Mouse (Mus musculus) inflammation-experienced regulatory T-cells, adult 6 months (primary cell): ENCODE results near the gene Foxg1. TPM values are rescaled to one million over a fixed set of nuclear protein-coding genes. Genes with fewer than 3 reads are reported as not detected.

Experiments used
- ATAC-seq: one replicate; pipeline ENCODE4 v1.8.0; 2017
- polyA plus RNA-seq, 3 experiments: library from polyadenylated mRNA; unstranded; fragments of 100-300 nt; shearing (Covaris generic); gene quantifications; one replicate each; pipeline ENCODE4 v1.2.1; 2017

The Foxg1 gene
- polyA plus RNA-seq, result not detected

DNA sequence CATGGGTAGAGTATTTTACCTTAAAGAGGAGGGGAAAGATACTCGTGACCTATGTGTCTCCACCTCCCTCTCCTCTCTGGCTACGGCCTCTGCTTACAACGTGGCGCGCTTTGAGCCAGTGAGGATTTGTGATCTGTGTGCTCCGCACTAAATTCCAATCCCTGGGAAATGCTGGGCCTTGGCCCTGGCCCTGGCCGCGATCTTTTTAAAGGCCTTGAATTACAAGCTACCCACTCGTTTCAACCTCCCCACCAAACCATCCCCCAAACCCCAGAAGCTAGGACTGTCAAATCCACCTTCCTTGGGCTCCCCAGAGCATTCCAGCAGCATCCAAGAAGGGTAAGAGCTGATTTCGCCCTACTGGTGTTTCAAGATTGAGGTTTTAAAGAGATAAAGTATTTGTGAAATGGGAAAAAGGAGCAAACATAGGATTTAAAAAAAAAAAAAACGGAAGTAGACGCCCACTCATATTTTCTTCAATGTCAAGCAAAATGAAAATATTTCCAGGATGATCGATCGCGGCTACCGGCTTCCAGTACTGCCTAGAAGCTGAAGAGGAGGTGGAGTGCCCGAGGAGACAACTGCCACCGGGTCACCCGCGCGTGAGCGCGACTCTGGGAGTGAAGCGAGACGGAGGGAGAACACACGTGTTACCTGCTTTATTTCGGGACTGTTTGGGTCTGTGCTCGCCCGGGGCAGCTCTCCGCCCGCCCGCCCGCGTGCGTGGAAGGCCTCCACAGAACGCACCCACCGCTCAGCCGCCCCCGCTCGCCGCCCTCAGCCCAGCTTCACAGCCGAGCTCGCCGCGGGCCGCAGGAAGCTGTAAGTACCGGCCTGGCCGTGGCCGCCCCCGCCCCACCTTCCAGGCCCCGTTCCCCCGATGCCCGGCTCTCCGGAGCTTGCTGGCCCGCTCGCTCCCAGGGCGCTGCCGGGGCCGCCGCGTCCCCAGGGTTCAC lies at the start of gene Foxg1:
Gene Foxg1 (plus strand): TSS at position 96 of the 956 bp plus-strand sequence.
- no peak for ATAC-seq

DNA sequence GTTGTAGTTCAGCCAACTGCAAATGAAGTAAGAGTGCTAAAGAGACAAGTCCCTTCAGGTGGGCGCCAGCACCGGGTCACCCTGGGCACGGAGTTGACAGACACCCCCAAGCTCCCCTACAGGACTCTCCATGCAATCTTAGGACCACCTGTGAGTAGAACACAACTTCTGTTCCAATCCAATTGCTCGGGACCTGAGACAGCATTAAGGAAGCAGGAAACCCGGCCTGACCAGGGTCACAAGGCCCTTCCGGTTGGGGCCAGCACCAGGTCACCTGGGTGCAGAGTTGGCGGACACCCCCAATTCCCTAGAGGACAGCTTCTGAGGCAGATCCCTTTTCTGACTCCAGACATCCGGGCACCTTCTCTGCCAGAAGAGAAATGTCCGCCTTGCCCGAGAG lies 32.8 kb upstream of the Foxg1 start:
- ATAC-seq, result no peak

DNA sequence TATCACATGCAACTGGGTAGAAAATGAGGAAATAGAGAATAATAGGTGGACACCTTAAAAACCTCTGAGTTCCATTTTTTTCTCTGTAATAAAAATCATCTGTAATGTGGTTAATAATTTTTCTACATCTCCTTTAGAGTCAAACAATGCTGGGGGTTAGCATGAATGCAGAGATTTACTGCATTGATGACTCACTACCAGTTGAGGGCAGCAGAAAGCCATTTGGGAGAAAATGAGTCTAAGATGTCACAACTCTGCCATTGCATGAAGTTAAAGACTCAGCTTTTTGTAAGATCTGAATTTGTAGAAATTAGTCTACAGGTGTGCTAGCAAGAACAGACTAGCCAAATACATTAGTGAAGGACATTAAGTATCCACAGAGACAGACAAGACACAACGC lies 13.5 kb upstream of the Foxg1 start:
- no peak for ATAC-seq

DNA sequence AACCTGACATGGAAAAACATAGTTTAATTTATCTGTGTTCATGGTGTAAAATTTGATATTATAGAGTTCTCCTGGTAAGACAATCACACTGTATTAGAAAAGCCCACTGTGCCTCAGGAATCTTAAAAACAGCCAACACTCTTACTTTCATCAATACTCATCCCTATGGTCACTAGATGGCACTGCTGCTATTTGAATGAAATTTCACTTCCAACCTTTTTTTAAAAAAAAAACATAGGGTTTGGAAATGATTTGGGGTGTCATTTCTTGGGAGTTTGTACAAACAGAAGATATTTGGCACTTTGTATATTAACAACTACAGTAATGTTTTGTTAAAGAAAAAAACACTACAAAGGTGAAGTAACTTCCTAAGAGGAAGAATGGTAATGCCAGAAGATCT lies 10.3 kb upstream of the Foxg1 start:
- ATAC-seq, result no peak

DNA sequence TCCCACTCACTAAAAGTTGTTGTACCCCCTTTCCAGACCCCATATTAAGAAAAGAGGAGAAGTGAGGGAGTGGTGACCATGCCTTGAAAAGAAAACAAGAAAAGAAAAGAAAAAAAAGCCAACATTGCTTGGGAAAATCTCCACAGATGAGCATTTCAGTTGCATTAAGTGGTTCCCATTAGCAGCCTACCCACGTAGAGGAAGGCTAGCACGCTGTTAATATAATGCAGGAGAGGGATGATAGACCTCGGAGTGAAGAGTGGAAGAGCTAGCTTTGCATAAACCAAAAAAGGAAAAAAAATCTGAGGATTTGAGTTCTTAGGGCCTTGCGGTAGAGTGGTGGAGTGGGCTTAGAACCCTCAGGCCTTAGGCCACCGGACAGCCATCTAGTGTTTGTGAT lies 9.3 kb upstream of the Foxg1 start:
- no peak for ATAC-seq

DNA sequence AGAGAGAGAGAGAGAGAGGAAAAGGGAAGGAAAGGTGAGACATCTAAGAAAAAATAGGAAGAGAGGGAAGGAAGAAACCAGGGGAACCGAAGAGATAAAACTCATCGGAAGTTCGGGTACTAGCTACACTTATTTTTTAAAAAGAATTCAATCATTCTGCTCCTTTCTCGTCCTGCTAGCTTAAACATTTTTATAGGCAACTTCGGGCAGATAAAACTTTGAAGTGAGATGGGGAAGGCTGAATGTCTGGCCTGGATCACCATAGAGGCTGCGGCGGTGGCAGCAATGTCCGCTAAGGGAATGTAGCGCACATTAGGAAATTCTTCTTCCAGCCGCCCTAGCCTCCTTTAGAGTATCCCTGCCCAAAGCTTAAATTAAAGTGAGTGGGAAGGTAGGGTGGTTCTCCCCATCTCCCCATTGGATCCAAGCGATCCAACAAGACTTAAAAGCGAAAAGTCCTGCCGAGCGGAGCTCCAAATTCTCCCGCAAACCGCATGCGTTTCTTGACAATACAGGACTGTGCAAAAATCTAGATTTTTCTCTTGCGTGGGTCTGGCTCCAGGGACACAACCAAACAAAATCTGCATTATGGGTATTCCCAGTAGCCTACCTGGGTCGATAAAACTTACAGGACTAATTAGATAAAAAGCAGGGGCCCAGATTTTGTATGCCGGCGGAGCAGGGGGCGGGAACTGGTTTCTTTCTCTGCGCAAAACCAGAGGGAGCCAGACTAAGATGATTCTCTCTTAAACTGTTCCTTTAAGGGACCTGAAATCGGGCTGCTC lies 8.4 kb upstream of the Foxg1 start:
- ATAC-seq, result no peak

DNA sequence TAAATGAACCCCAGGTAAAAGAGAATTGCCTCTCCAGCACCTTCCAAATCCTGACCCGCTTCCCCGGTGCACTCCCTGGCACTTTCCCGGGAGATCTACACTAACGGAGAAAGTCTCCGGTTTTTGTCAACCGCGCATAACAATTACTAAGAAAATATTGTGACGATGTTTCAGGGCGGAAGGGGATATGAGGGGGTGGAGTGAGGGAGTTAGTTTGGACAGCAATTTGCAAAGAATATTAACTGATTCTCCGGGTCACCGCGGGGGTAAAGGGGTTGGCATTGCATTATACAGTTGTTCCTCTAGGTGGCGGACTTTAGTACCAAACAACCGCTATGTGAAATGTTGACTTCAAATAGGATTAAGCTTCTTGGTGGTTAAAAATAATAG lies 7.9 kb upstream of the Foxg1 start:
- ATAC-seq, result no peak

DNA sequence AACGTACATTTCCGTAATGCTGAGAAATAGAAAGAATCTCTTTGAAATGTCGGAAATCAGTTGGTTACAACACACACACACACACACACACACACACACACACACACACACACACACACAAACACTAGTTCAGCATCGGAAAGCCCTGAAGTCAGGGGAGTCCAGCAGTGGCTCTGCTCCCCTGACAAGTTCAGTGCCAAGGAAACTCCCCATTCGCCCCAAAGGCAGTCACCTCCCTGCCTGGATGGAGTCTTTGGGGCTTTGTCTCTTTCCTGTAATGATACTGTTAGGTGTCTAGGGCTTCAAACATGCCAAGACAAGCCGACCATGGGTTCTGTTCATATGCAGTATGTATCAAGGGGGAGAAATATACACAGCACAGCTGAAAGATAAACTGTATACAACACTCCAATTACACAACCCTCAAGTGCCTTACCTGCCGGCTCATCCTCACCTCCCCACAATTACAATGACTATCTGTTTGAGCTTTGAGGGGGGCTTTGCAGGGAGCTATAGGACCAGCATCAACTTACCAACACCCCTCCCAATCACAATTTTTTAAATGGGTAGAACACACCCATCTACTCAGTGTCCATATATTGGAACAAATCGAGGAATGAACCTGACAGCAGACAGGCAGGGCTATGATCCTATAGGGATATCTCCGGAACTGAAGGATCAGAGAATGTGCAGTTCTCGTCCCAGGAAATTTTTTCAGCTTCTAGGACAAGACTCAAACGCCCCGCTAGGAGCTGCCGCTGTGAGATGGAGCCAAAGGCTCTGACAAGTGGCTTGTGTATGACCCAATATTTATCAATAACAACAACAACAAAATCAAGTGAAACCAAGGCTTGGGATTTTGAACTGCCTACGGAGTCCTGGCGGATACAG lies 6.8 kb upstream of the Foxg1 start:
- no peak for ATAC-seq

DNA sequence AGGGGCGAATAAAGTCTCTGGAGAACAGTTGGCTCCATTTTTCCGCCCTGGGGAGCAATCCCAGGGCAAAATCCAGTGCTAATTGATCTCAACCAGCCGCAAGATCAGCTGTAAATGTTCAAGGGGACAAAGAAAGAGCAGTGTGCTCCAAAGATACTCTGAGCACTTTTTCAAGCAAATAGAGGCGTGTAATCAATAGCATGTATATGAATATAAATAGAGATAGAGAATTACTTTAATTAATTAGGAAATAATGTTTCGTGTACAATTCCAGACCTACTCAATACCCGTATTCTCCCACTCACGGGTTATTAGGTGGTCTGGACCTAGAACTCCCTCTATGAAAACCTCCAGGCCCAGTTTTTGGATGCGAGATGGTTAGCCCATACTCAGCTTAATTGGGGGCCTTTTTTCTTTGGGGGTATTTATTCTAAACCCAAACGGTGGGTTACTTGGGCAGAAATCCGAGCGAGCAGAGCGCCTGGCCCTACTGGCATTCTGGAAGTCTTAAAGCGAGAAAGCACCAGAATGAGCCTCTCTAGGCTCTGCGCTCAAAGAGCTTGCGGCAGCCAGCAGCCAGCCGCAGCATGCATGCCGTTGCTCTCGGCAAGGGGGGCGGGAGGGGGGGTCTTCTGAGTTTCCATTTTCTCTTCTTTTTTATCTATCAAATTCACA lies 6.0 kb upstream of the Foxg1 start:
- no peak for ATAC-seq

DNA sequence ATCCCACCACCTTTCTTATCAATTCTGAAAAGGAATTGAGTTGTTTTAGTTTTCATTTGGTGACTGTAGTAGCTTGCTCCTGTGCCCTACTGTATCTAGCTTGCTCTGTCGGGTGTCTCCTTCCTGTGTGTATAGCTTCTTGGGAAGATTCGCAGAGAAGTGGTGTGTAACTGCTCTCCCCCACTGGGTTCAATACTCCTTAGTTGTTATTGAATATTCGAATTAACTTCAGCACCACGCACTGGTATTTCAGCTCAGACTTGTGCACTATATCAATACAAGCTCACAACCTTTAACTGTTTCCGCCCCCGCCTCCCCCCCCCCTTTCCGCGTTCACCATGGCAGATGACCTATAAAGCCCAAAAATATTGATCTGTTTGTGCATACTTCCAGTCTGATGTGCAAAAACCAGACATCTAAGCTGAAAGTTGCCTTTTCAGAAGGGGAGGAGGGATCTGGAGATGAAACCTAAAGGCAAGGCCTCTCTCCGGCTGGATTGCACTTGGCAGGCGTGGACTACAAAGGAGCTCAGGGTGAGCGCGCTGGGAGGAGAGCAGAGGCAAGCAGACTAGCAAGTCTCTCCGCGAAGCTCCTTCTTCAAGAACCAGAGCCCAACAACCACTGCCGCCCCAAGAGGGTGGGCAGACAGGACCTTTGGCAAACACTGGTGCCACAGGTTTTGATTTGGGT lies 5.0 kb upstream of the Foxg1 start:
- ATAC-seq, result no peak

DNA sequence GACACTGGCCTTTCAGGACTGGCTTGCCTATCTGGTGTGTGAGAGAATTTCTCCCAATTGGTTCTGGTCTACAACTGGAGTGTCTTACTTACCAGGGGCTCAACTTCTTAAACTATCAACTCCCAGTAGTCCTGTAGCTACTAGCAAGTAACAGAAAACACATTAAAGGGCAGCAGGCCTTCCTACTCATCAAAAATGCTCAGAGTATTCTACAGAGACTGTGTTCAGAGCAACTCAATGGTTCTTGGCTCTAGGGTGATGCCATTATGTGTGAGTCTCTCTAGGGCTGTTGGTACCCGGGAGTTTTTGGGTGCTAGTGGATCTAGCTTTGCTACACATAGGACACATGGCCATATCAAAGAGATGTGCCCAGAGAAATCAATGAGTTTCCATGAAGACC lies 3.5 kb upstream of the Foxg1 start:
- no peak for ATAC-seq

DNA sequence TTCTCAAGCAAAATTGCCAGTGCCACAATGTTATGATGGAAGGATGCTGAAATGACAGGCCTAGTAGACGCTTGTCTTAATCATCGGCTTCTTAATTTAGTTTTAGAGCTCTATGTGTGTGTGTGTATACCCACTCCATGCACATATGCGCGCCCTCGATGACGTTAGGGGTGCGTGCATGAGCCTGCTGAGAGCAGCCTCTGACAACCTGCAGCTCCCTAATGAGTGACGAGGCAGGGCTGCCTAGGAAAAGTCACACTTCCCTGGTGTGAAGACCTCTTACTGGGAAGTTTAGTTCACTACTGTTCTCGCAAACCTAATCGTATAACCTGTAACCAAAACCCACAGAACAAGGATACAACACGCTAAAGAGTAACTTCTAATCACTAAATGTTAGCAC lies 3.0 kb upstream of the Foxg1 start:
- ATAC-seq, result no peak

DNA sequence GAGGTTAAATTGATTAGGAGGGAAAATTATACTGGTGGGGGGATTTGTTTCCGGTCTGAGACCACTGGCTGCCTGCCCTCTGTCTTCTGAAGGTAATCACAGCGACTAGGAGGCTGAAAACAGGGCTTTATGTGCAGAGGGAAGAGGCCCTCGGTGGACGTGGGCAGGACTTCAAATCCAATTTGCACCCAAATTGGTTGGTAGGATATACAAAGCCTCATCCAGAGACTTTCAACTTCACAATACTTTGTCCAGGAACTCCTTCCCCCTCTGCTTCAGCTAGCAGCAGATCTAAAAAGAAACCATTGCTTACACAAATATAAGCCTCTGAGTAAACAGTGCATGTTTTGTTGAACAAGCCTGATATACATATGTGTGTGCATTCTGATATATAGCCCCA lies 2.0 kb upstream of the Foxg1 start:
- ATAC-seq, result no peak

DNA sequence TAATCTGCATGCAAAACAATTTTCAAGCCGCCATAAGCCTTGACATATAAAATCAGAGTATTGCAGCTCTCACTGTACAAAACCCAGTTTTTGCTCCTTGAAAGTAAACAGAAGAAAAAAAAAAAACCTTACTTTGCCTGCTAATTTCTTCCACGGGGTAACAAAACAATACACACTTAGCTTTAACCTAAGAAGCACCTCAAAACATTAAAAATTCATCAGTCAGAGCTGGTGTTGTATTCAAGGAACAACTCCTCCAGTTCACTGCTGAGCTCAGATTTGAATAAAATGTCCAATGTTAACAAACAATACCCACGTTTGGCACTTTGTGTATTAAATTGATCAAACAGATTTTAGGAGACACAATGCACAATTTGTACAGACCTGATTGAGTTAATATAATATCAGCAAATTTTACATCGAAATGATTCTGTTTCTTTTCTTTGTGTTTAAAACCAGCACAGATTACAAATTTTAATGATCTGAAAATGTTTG lies 1.4 kb upstream of the Foxg1 start:
- ATAC-seq, result no peak

DNA sequence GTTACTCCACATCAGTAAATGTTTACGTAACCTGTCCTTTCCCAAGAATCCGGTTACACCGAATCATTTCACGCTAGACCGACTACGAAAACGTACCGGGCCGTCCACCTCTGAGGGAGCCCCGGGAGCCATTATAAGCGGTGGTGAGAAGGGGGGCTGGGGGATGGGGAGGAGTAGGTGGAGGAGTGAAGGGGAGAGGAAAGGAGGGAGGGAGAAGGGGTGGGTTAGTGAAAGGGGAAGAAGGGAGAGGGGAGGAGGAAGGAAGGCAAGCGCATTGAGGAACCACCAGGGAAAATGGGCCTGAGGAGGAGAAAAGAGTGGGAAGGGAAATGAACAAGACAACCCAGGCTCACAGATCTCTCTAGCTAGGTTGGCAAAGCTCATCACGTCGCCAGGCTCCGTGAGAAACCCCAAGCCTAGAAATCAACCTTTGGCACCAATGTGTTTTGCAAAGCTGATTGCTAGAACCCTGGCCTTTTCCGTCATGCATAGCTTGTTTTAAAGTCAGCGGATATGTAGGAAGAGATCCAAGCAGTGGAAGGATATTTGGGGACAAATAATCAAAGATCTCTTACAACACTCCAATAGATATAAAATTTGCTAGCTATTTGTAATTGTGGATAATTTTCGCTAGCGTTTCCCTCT lies 617 bp upstream of the Foxg1 start:
- ATAC-seq, result no peak

DNA sequence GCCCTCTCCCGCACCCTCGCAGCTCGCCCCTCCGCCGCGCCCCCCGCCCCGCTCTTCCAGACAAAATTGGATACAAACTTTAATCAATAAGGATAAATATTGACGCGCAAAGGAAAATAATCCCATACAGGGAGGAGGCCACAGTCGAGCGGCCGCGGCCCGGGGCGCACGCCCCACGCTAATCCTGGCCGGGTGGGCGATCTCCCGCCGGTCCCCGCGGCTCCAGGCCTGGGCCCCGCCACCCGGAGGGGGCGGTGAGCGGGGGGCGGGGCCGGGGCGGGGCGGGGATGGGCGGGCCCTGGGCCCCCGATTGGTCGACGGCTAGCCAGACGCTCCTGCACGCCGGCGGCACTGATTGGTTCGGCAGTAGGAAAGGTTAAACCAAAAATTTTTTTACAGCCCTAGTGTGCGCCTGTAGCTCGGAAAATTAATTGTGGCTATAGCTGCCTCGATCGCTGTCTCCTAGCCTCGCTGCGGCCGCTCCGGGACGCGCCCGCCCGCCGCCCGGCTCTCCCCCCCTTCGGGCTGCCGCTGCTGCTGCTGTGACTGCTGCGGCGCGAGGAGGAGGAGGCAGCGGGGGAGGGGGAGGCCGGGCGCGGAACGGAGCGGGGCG lies 1.2 kb downstream of the Foxg1 start:
- no peak for ATAC-seq

DNA sequence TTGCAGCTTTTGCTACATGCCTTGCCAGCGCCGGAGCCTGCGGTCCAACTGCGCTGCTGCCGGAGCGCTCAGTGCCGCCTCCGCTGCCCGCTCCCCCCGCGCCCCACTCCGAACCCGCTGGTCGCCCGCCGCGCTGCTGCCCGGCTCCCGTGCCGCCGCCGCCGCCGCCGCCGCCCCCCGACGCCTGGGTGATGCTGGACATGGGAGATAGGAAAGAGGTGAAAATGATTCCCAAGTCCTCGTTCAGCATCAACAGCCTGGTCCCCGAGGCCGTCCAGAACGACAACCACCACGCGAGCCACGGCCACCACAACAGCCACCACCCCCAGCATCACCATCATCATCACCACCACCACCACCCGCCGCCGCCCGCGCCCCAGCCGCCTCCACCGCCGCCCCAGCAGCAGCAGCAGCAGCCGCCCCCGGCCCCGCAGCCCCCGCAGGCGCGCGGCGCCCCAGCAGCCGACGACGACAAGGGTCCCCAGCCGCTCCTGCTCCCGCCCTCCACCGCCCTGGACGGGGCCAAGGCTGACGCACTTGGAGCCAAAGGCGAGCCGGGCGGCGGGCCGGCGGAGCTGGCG lies 1.9 kb downstream of the Foxg1 start:
- ATAC-seq, result no peak

DNA sequence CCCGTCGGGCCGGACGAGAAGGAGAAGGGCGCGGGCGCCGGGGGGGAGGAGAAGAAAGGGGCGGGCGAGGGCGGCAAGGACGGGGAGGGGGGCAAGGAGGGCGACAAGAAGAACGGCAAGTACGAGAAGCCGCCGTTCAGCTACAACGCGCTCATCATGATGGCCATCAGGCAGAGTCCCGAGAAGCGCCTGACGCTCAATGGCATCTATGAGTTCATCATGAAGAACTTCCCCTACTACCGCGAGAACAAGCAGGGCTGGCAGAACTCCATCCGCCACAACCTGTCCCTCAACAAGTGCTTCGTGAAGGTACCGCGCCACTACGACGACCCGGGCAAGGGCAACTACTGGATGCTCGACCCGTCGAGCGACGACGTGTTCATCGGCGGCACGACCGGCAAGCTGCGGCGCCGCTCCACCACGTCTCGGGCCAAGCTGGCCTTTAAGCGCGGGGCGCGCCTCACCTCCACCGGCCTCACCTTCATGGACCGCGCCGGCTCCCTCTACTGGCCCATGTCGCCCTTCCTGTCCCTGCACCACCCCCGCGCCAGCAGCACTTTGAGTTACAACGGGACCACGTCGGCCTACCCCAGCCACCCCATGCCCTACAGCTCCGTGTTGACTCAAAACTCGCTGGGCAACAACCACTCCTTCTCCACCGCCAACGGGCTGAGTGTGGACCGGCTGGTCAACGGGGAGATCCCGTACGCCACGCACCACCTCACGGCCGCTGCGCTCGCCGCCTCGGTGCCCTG lies 2.6 kb downstream of the Foxg1 start, which contains the start of gene Gm43517:
Gene Gm43517 (plus strand): TSS at position 299 of the 755 bp plus-strand sequence.
- ATAC-seq, result no peak

DNA sequence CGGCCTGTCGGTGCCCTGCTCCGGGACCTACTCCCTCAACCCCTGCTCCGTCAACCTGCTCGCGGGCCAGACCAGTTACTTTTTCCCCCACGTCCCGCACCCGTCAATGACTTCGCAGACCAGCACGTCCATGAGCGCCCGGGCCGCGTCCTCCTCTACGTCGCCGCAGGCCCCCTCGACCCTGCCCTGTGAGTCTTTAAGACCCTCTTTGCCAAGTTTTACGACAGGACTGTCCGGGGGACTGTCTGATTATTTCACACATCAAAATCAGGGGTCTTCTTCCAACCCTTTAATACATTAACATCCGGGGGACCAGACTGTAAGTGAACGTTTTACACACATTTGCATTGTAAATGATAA lies 3.2 kb downstream of the Foxg1 start:
- ATAC-seq, result no peak
